In the genomic region with DNA sequence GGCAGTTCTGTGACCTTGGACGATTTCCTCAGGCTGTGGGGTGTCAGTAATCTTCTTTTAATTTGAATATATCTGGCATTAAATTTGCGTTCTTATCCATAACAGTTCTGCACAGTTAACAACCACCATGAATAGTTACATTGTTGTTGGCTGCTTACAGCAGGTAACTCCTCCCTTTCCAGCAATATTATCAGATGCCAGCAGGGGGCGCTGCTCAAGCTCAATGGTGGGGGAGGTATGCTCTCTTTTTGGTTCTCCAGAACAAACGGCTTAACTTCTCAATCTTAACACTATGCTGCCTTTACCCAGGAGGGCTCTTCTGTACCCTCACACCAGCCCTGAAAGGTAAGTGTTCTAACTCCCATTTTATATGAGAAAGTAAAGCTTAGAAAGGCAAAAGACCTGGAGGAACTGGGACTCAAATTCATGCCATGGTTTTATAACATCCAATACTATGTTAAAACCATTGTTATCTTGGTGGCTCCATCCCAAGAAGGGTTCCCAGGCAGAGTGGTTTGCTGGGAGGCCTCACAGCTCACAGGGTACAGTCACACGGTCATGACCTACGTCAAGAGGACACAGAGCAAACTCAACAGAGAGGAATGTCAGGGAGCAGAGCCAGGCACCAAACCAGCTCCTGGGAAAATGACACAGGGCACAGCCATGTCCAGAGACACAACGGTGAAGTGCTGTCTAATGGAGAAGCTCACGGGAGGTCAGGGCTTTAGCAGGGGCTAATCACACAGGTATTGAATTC, we compare ENCODE assay signal across 8 mouse cellular contexts. TPM values are rescaled to one million over a fixed set of nuclear protein-coding genes. Genes with fewer than 3 reads are reported as not detected.
DNase-seq lines count a peak whose midpoint lies in the region; ATAC-seq and TF ChIP-seq lines count a peak whose summit lies in the region.

No protein-coding gene starts in this region.

- DNase-seq in adrenal gland, postnatal 10 days, result peak; percentile 80
- DNase-seq in fibroblast of lung, adult 2 months (ENCODE audit: low read depth), result peak; percentile 31
- peak; percentile 95 for DNase-seq in heart, postnatal 0 days (ENCODE audit: low spot score)
- DNase-seq in layer of hippocampus, adult 2 months (ENCODE audit: low spot score in 2 of 2), result peak; percentile 35 to 81
- DNase-seq in lung, postnatal 25 days (ENCODE audit: low spot score), result peak; percentile 36
- peak; percentile 77 to 84 for DNase-seq in right cerebral cortex, postnatal 10 days (ENCODE audit: low spot score in 2 of 2)

- peak; percentile 88 for ATAC-seq in heart, postnatal 0 days (ENCODE audit: insufficient read depth, low read depth)
- no peak for ATAC-seq in inflammation-experienced regulatory T-cells, adult 6 months

- H3K9me3 ChIP-seq in E14TG2a.4 (ENCODE audit: low read length), result no peaks in the 10 kb centered on the region
- H3K9me3 ChIP-seq in heart, postnatal 0 days (replicated peaks; ENCODE audit: control insufficient read depth, low read length), result no peaks in the 10 kb centered on the region

- peak overlapping the region; percentile 64 for H3K4me2 ChIP-seq in heart, postnatal 0 days (ENCODE audit: low read depth, low read length)

- H3K4me1 ChIP-seq in E14TG2a.4 (replicated peaks; ENCODE audit: low read depth, low read length), result peaks cover 75% of the 10 kb centered on the region
- peaks cover 19% of the 10 kb centered on the region for H3K4me1 ChIP-seq in heart, postnatal 0 days (ENCODE audit: control insufficient read depth, insufficient read depth)

- TF ChIP-seq CTCF in E14TG2a.4 (conservative IDR thresholded peaks at IDR 0.05; ENCODE audit: low read length), result peak; percentile 85
- TF ChIP-seq CTCF in heart, postnatal 0 days (IDR thresholded peaks at IDR 0.05; ENCODE audit: low read depth), result peak; percentile 81
- TF ChIP-seq CTCF in layer of hippocampus, adult 2 months (conservative IDR thresholded peaks at IDR 0.05), result peak; percentile 93

- no peaks in the 10 kb centered on the region for H3K36me3 ChIP-seq in E14TG2a.4 (ENCODE audit: insufficient read depth, low read length)
- no peaks in the 10 kb centered on the region for H3K36me3 ChIP-seq in heart, postnatal 0 days (replicated peaks; ENCODE audit: control insufficient read depth, insufficient read depth, low read length)

- WGBS in heart, postnatal 0 days, result 16% methylated on average over 8 of the region's 8 CpGs

- TF ChIP-seq EP300 in heart, postnatal 0 days (IDR thresholded peaks at IDR 0.05; ENCODE audit: low read depth), result peak; percentile 49; the same call in 1 of the 2 replicates

- peak overlapping the region; percentile 56 for H3K4me3 ChIP-seq in E14TG2a.4 (replicated peaks; ENCODE audit: low read length)
- H3K4me3 ChIP-seq in heart, postnatal 0 days (ENCODE audit: low read depth, low read length), result no peak overlapping the region
- H3K4me3 ChIP-seq in layer of hippocampus, adult 2 months, result peak overlapping the region; percentile 47

- no peak overlapping the region; the same call in 1 of the 2 replicates for H3K9ac ChIP-seq in heart, postnatal 0 days (replicated peaks; ENCODE audit: low read depth, low read length)

- peaks cover 44% of the 10 kb centered on the region for H3K27me3 ChIP-seq in E14TG2a.4 (ENCODE audit: insufficient read depth, low read length)
- H3K27me3 ChIP-seq in heart, postnatal 0 days (ENCODE audit: control insufficient read depth, insufficient read depth, low read length), result peaks cover 13% of the 10 kb centered on the region

- H3K27ac ChIP-seq in heart, postnatal 0 days (ENCODE audit: low read depth), result peak overlapping the region; percentile 99
- H3K27ac ChIP-seq in layer of hippocampus, adult 2 months, result peak overlapping the region; percentile 70

RNA-seq across cellular contexts. Expression of a gene that starts 6.5 kb away (rescaled TPM):
- under 1 TPM in 1 of 2 experiments, not detected in 1; 0.12 TPM for total RNA-seq in adrenal gland, postnatal 10 days (2021)
- 9.3 and 9.7 TPM in 2 replicates for total RNA-seq in heart, postnatal 0 days (2014; rRNA removed; ENCODE audit: low replicate concordance)
- 1.6 and 2.0 TPM in 2 replicates for polyA plus RNA-seq in heart, postnatal 0 days (2015; fragmentation: Nextera tagmentation; extraction: Ambion mirVana)
- 1 to 10 TPM; 3.2 to 5.2 TPM for total RNA-seq in layer of hippocampus, adult 2 months (2021)
- polyA plus RNA-seq in inflammation-experienced regulatory T-cells, adult 6 months (2017; shearing (Covaris generic)), result not detected

RNA-seq across cellular contexts. Expression of a gene that starts 21.4 kb away (rescaled TPM):
- total RNA-seq in adrenal gland, postnatal 10 days (2021), result 10 to 100 TPM; 22.1 to 28.1 TPM
- 238 and 284 TPM in 2 replicates for total RNA-seq in heart, postnatal 0 days (2014; rRNA removed; ENCODE audit: low replicate concordance)
- 200 and 211 TPM in 2 replicates for polyA plus RNA-seq in heart, postnatal 0 days (2015; fragmentation: Nextera tagmentation; extraction: Ambion mirVana)
- total RNA-seq in layer of hippocampus, adult 2 months (2021), result 1 to 10 TPM; 8.7 to 9.7 TPM
- polyA plus RNA-seq in inflammation-experienced regulatory T-cells, adult 6 months (2017; shearing (Covaris generic)), result 1 to 10 TPM; 6.4 to 8.2 (median 6.5) TPM

RNA-seq across cellular contexts. Expression of a gene that starts 28.2 kb away (rescaled TPM):
- 1 to 10 TPM; 4.8 to 8.1 TPM for total RNA-seq in adrenal gland, postnatal 10 days (2021)
- total RNA-seq in heart, postnatal 0 days (2014; rRNA removed; ENCODE audit: low replicate concordance), result 0.19 TPM in 1 of 2 replicates, not detected in the other
- 0.12 and 0.18 TPM in 2 replicates for polyA plus RNA-seq in heart, postnatal 0 days (2015; fragmentation: Nextera tagmentation; extraction: Ambion mirVana)
- not detected for total RNA-seq in layer of hippocampus, adult 2 months (2021)
- polyA plus RNA-seq in inflammation-experienced regulatory T-cells, adult 6 months (2017; shearing (Covaris generic)), result under 1 TPM in 2 of 3 experiments, not detected in 1; 0.11 to 0.38 TPM

Comparison
In these comparisons a context has a peak if more than half of its experiments do, and no peak if none do; other contexts are left out.
1. DNase-seq: peak in every context shown above with its lines; median percentile 95 in heart, postnatal 0 days; 80 in right cerebral cortex, postnatal 10 days; 80 in adrenal gland, postnatal 10 days; 58 in layer of hippocampus, adult 2 months; 36 in lung, postnatal 25 days; 31 in fibroblast of lung, adult 2 months.